Comparison of ENCODE assay signal across 10 mouse cellular contexts in the genomic region with DNA sequence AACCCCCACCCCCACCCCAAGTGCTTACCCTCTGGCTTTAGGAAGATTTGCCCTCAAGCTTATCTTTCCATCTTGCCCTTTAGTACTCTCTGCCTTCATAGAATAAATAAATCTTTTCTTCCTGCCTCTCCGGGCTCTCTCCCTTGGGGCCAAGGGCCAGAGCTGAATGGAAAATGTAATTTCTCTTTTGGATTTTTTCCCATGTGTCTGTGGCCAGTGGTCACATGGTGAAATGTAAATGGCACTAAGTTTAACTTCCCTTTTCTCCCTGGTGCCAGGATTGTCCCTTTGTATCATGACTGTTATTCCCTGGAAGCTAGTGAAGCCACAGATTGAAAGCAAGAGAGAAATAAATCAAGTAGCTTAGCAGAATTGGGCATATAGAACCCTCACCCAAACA.
"Had no signal": no experiment of that assay in that cellular context is flagged by ENCODE, and none has a peak within 500 bp of the region (broad histone marks: within the 10 kb centered on the region; RNA-seq: fewer than 3 reads in every experiment).

No protein-coding gene starts in this region.

- H3K4me1 ChIP-seq: limb, embryonic 12.5 days; neural tube, embryonic 12.5 days had no signal

- H3K27me3 ChIP-seq: kidney, embryonic 15.5 days; limb, embryonic 12.5 days; midbrain, embryonic 13.5 days; neural tube, embryonic 12.5 days had no signal

- ATAC-seq: midbrain, embryonic 13.5 days had no signal

- H3K9me3 ChIP-seq: kidney, embryonic 15.5 days; limb, embryonic 12.5 days; midbrain, embryonic 13.5 days; neural tube, embryonic 12.5 days had no signal

- H3K4me3 ChIP-seq: kidney, embryonic 15.5 days; limb, embryonic 12.5 days; midbrain, embryonic 13.5 days; neural tube, embryonic 12.5 days had no signal

- DNase-seq: kidney, adult 2 months; kidney, postnatal 14 days; layer of hippocampus, postnatal 36 days; thymus, postnatal 4 days had no signal

- H3K4me2 ChIP-seq: kidney, embryonic 15.5 days; limb, embryonic 12.5 days; midbrain, embryonic 13.5 days; neural tube, embryonic 12.5 days had no signal

- H3K27ac ChIP-seq: kidney, embryonic 15.5 days; limb, embryonic 12.5 days; liver, embryonic 14.5 days; midbrain, embryonic 13.5 days; neural tube, embryonic 12.5 days; stomach, postnatal 0 days had no signal

- H3K9ac ChIP-seq: kidney, embryonic 15.5 days; limb, embryonic 12.5 days; liver, embryonic 14.5 days; midbrain, embryonic 13.5 days; neural tube, embryonic 12.5 days had no signal
